Mouse (Mus musculus): Measurements from ENCODE around the gene Vav3. TPM values are rescaled to one million over a fixed set of nuclear protein-coding genes. Genes with fewer than 3 reads are reported as not detected.

The Vav3 gene
- polyA plus RNA-seq, 1 experiment from 2014 or later, result 3.3 TPM

- 79% methylated on average over 1 of the region's 1 CpGs for WGBS
- DNase-seq (ENCODE audit: low spot score) (no peak), ATAC-seq (ENCODE audit: insufficient number of reproducible peaks, low FRiP score, low TSS enrichment, low read depth) (no peak)
- Histone ChIP-seq H3K4me2 (ENCODE audit: low read depth, severe bottlenecking) (no peak overlapping the region), H3K4me1 (ENCODE audit: control insufficient read depth, insufficient read depth, low read length) (no peaks in the 10 kb centered on the region), H3K27me3 (ENCODE audit: control insufficient read depth, insufficient read depth, low read length) (no peaks in the 10 kb centered on the region), H3K36me3 (ENCODE audit: control insufficient read depth, insufficient read depth, low read length) (no peaks in the 10 kb centered on the region), H3K9me3 (ENCODE audit: control insufficient read depth, low read length) (no peaks in the 10 kb centered on the region), H3K9ac (ENCODE audit: low read length) (no peak overlapping the region), H3K4me3 (ENCODE audit: low read depth, low read length) (no peak overlapping the region), H3K27ac (replicated peaks; ENCODE audit: low read depth, low read length) (no peak overlapping the region)
These were observed 169.3 kb downstream of the Vav3 start for GRCm38 (mm10) chr3:109509784-109510183.

GRCm38 (mm10) chr3:109511849-109512248, 171.4 kb downstream of the Vav3 start:
- Histone ChIP-seq H3K9me3 (ENCODE audit: control insufficient read depth, low read length) (no peaks in the 10 kb centered on the region), H3K27me3 (ENCODE audit: control insufficient read depth, insufficient read depth, low read length) (no peaks in the 10 kb centered on the region), H3K4me3 (ENCODE audit: low read depth, low read length) (no peak overlapping the region), H3K4me2 (ENCODE audit: low read depth, severe bottlenecking) (no peak overlapping the region), H3K36me3 (ENCODE audit: control insufficient read depth, insufficient read depth, low read length) (no peaks in the 10 kb centered on the region), H3K4me1 (ENCODE audit: control insufficient read depth, insufficient read depth, low read length) (no peaks in the 10 kb centered on the region), H3K9ac (ENCODE audit: low read length) (no peak overlapping the region), H3K27ac (replicated peaks; ENCODE audit: low read depth, low read length) (no peak overlapping the region)
- ATAC-seq (ENCODE audit: insufficient number of reproducible peaks, low FRiP score, low TSS enrichment, low read depth) (no peak), DNase-seq (ENCODE audit: low spot score) (no peak)
- WGBS, result 83% methylated on average over 1 of the region's 1 CpGs

GRCm38 (mm10) chr3:109515479-109515878, 175.0 kb downstream of the Vav3 start:
- H3K4me2 ChIP-seq (ENCODE audit: low read depth, severe bottlenecking), result no peak overlapping the region
- no peaks in the 10 kb centered on the region for H3K27me3 ChIP-seq (ENCODE audit: control insufficient read depth, insufficient read depth, low read length)

GRCm38 (mm10) chr3:109516372-109516771, 175.9 kb downstream of the Vav3 start:
- H3K4me1 ChIP-seq (ENCODE audit: control insufficient read depth, insufficient read depth, low read length), result no peaks in the 10 kb centered on the region
- H3K27ac ChIP-seq (replicated peaks; ENCODE audit: low read depth, low read length), result no peak overlapping the region
- H3K27me3 ChIP-seq (ENCODE audit: control insufficient read depth, insufficient read depth, low read length), result no peaks in the 10 kb centered on the region
- no peak overlapping the region for H3K9ac ChIP-seq (ENCODE audit: low read length)
- 85% methylated on average over 10 of the region's 10 CpGs for WGBS
- H3K9me3 ChIP-seq (ENCODE audit: control insufficient read depth, low read length), result no peaks in the 10 kb centered on the region
- H3K36me3 ChIP-seq (ENCODE audit: control insufficient read depth, insufficient read depth, low read length), result no peaks in the 10 kb centered on the region
- no peak overlapping the region for H3K4me2 ChIP-seq (ENCODE audit: low read depth, severe bottlenecking)
- no peak for ATAC-seq (ENCODE audit: insufficient number of reproducible peaks, low FRiP score, low TSS enrichment, low read depth)
- DNase-seq (ENCODE audit: low spot score), result no peak
- H3K4me3 ChIP-seq (ENCODE audit: low read depth, low read length), result no peak overlapping the region

More at GRCm38 (mm10) chr3:109515479-109515878, 175.0 kb downstream of the Vav3 start:
- Histone ChIP-seq H3K9me3 (ENCODE audit: control insufficient read depth, low read length) (no peaks in the 10 kb centered on the region), H3K36me3 (ENCODE audit: control insufficient read depth, insufficient read depth, low read length) (no peaks in the 10 kb centered on the region), H3K4me3 (ENCODE audit: low read depth, low read length) (no peak overlapping the region), H3K4me1 (ENCODE audit: control insufficient read depth, insufficient read depth, low read length) (no peaks in the 10 kb centered on the region), H3K27ac (replicated peaks; ENCODE audit: low read depth, low read length) (no peak overlapping the region), H3K9ac (ENCODE audit: low read length) (no peak overlapping the region)
- DNase-seq (ENCODE audit: low spot score) (no peak), ATAC-seq (ENCODE audit: insufficient number of reproducible peaks, low FRiP score, low TSS enrichment, low read depth) (no peak)
- 75% methylated on average over 3 of the region's 3 CpGs for WGBS

- H3K27me3 ChIP-seq (ENCODE audit: control insufficient read depth, insufficient read depth, low read length), result no peaks in the 10 kb centered on the region
- DNase-seq (ENCODE audit: low spot score) (no peak), ATAC-seq (ENCODE audit: insufficient number of reproducible peaks, low FRiP score, low TSS enrichment, low read depth) (no peak)
- H3K4me1 ChIP-seq (ENCODE audit: control insufficient read depth, insufficient read depth, low read length), result no peaks in the 10 kb centered on the region
- H3K9ac ChIP-seq (ENCODE audit: low read length), result no peak overlapping the region
- 84% methylated on average over 7 of the region's 7 CpGs for WGBS
- H3K27ac ChIP-seq (replicated peaks; ENCODE audit: low read depth, low read length), result no peak overlapping the region
- H3K4me2 ChIP-seq (ENCODE audit: low read depth, severe bottlenecking), result no peak overlapping the region
- no peak overlapping the region for H3K4me3 ChIP-seq (ENCODE audit: low read depth, low read length)
- no peaks in the 10 kb centered on the region for H3K9me3 ChIP-seq (ENCODE audit: control insufficient read depth, low read length)
- no peaks in the 10 kb centered on the region for H3K36me3 ChIP-seq (ENCODE audit: control insufficient read depth, insufficient read depth, low read length)
These were observed 181.7 kb downstream of the Vav3 start for GRCm38 (mm10) chr3:109522115-109522514.

GRCm38 (mm10) chr3:109525825-109526224, 185.4 kb downstream of the Vav3 start:
- no peak overlapping the region for H3K4me2 ChIP-seq (ENCODE audit: low read depth, severe bottlenecking)
- H3K27ac ChIP-seq (replicated peaks; ENCODE audit: low read depth, low read length), result no peak overlapping the region
- H3K9ac ChIP-seq (ENCODE audit: low read length), result no peak overlapping the region
- ATAC-seq (ENCODE audit: insufficient number of reproducible peaks, low FRiP score, low TSS enrichment, low read depth), result no peak
- no peaks in the 10 kb centered on the region for H3K27me3 ChIP-seq (ENCODE audit: control insufficient read depth, insufficient read depth, low read length)
- H3K4me1 ChIP-seq (ENCODE audit: control insufficient read depth, insufficient read depth, low read length), result no peaks in the 10 kb centered on the region
- 90% methylated on average over 12 of the region's 12 CpGs for WGBS
- no peak for DNase-seq (ENCODE audit: low spot score)
- H3K4me3 ChIP-seq (ENCODE audit: low read depth, low read length), result no peak overlapping the region
- no peaks in the 10 kb centered on the region for H3K36me3 ChIP-seq (ENCODE audit: control insufficient read depth, insufficient read depth, low read length)
- H3K9me3 ChIP-seq (ENCODE audit: control insufficient read depth, low read length), result no peaks in the 10 kb centered on the region

- Histone ChIP-seq H3K36me3 (ENCODE audit: control insufficient read depth, insufficient read depth, low read length) (no peaks in the 10 kb centered on the region), H3K9ac (ENCODE audit: low read length) (no peak overlapping the region), H3K27me3 (ENCODE audit: control insufficient read depth, insufficient read depth, low read length) (no peaks in the 10 kb centered on the region), H3K9me3 (ENCODE audit: control insufficient read depth, low read length) (no peaks in the 10 kb centered on the region), H3K27ac (replicated peaks; ENCODE audit: low read depth, low read length) (no peak overlapping the region), H3K4me1 (ENCODE audit: control insufficient read depth, insufficient read depth, low read length) (no peaks in the 10 kb centered on the region), H3K4me3 (ENCODE audit: low read depth, low read length) (no peak overlapping the region), H3K4me2 (ENCODE audit: low read depth, severe bottlenecking) (no peak overlapping the region)
- peak; percentile 94 for DNase-seq (ENCODE audit: low spot score)
- no peak; the same call in 1 of the 2 replicates for ATAC-seq (ENCODE audit: insufficient number of reproducible peaks, low FRiP score, low TSS enrichment, low read depth)
- WGBS, result 6% methylated on average over 4 of the region's 4 CpGs
These were observed 185.8 kb downstream of the Vav3 start for GRCm38 (mm10) chr3:109526246-109526645.

GRCm38 (mm10) chr3:109526651-109527050, 186.2 kb downstream of the Vav3 start:
- Histone ChIP-seq H3K9me3 (ENCODE audit: control insufficient read depth, low read length) (no peaks in the 10 kb centered on the region), H3K4me1 (ENCODE audit: control insufficient read depth, insufficient read depth, low read length) (no peaks in the 10 kb centered on the region), H3K27me3 (ENCODE audit: control insufficient read depth, insufficient read depth, low read length) (no peaks in the 10 kb centered on the region), H3K4me2 (ENCODE audit: low read depth, severe bottlenecking) (no peak overlapping the region), H3K36me3 (ENCODE audit: control insufficient read depth, insufficient read depth, low read length) (no peaks in the 10 kb centered on the region), H3K4me3 (ENCODE audit: low read depth, low read length) (no peak overlapping the region), H3K9ac (ENCODE audit: low read length) (no peak overlapping the region), H3K27ac (replicated peaks; ENCODE audit: low read depth, low read length) (no peak overlapping the region)
- no peak for ATAC-seq (ENCODE audit: insufficient number of reproducible peaks, low FRiP score, low TSS enrichment, low read depth)
- no peak for DNase-seq (ENCODE audit: low spot score)
- WGBS, result 64% methylated on average over 8 of the region's 8 CpGs

GRCm38 (mm10) chr3:109528688-109529087, 188.2 kb downstream of the Vav3 start:
- no peaks in the 10 kb centered on the region for H3K9me3 ChIP-seq (ENCODE audit: control insufficient read depth, low read length)
- no peak for DNase-seq (ENCODE audit: low spot score)
- WGBS, result 83% methylated on average over 4 of the region's 4 CpGs

More at GRCm38 (mm10) chr3:109528688-109529087, 188.2 kb downstream of the Vav3 start:
- Histone ChIP-seq H3K36me3 (ENCODE audit: control insufficient read depth, insufficient read depth, low read length) (no peaks in the 10 kb centered on the region), H3K4me2 (ENCODE audit: low read depth, severe bottlenecking) (no peak overlapping the region), H3K4me3 (ENCODE audit: low read depth, low read length) (no peak overlapping the region), H3K4me1 (ENCODE audit: control insufficient read depth, insufficient read depth, low read length) (no peaks in the 10 kb centered on the region), H3K27me3 (ENCODE audit: control insufficient read depth, insufficient read depth, low read length) (no peaks in the 10 kb centered on the region), H3K9ac (ENCODE audit: low read length) (no peak overlapping the region), H3K27ac (replicated peaks; ENCODE audit: low read depth, low read length) (no peak overlapping the region)
- no peak for ATAC-seq (ENCODE audit: insufficient number of reproducible peaks, low FRiP score, low TSS enrichment, low read depth)

Measured in limb, embryonic 11.5 days (tissue).